Mouse (Mus musculus): ENCODE measurements around the gene Abhd11.

DNA sequence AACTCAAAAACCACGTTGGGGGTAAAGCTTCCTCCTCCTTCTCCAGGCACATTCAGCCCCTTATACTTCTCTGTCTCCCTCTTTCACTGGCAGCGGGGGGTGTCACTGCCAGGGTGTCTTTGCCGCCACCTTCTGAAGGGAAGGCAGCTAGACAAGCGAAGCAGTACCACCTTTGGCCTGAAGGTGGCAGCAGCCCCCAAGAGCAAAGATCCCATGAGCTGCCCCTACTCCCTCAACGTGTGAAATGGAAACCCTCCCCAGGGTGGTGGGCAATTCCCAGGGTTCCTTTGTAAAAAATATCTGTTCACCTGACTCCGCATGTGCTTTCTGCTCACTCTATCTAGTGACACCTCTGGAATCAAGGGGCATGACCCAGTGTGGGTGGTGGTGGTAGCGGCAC lies 6.5 kb downstream of the Abhd11 start:
- TF ChIP-seq CTCF (IDR thresholded peaks at IDR 0.05; ENCODE audit: low read depth) (peak; percentile 99), EP300 (IDR thresholded peaks at IDR 0.05; ENCODE audit: low read depth) (no peak)
